In genomic region chr1:23351756-23352155, GRCm38 (mm10) we compare ENCODE assay signal across 18 mouse cellular contexts. TPM values are rescaled to one million over a fixed set of nuclear protein-coding genes. Genes with fewer than 3 reads are reported as not detected.
DNase-seq lines count a peak whose midpoint lies in the region; ATAC-seq and TF ChIP-seq lines count a peak whose summit lies in the region.
"Had no signal": no experiment of that assay in that cellular context is flagged by ENCODE, and none has a peak within 500 bp of the region (broad histone marks: within the 10 kb centered on the region; RNA-seq: fewer than 3 reads in every experiment).

No protein-coding gene starts in this region.

- no peak overlapping the region for H3K4me3 ChIP-seq in heart, embryonic 12.5 days
- no peak overlapping the region for H3K4me3 ChIP-seq in midbrain, embryonic 14.5 days (replicated peaks; ENCODE audit: low read depth, low read length)
- H3K4me3 ChIP-seq in midbrain, embryonic 10.5 days = no peak overlapping the region
- no peak overlapping the region for H3K4me3 ChIP-seq in kidney, adult 2 months (ENCODE audit: insufficient read depth, low read depth, low read length)
- H3K4me3 ChIP-seq: liver, embryonic 15.5 days; midbrain, embryonic 12.5 days; neural tube, embryonic 13.5 days had no signal

- H3K4me2 ChIP-seq in heart, embryonic 12.5 days = no peak overlapping the region
- no peak overlapping the region for H3K4me2 ChIP-seq in midbrain, embryonic 14.5 days (ENCODE audit: low read length)
- H3K4me2 ChIP-seq: liver, embryonic 15.5 days; midbrain, embryonic 12.5 days; neural tube, embryonic 13.5 days had no signal

- H3K36me3 ChIP-seq in heart, embryonic 12.5 days = no peaks in the 10 kb centered on the region
- H3K36me3 ChIP-seq in midbrain, embryonic 14.5 days (ENCODE audit: control insufficient read depth, insufficient read depth, low read length) = no peaks in the 10 kb centered on the region
- H3K36me3 ChIP-seq in midbrain, embryonic 10.5 days = no peaks in the 10 kb centered on the region
- H3K36me3 ChIP-seq in kidney, adult 2 months (ENCODE audit: control insufficient read depth, insufficient read depth, low read length) = no peaks in the 10 kb centered on the region
- H3K36me3 ChIP-seq: liver, embryonic 15.5 days; midbrain, embryonic 12.5 days; neural tube, embryonic 13.5 days had no signal

- H3K9me3 ChIP-seq in heart, embryonic 12.5 days (replicated peaks) = no peaks in the 10 kb centered on the region
- H3K9me3 ChIP-seq in midbrain, embryonic 14.5 days (ENCODE audit: control insufficient read depth, low read length) = no peaks in the 10 kb centered on the region
- no peaks in the 10 kb centered on the region for H3K9me3 ChIP-seq in midbrain, embryonic 10.5 days (replicated peaks)
- H3K9me3 ChIP-seq: liver, embryonic 15.5 days; midbrain, embryonic 12.5 days; neural tube, embryonic 13.5 days had no signal

- 77% methylated on average over 4 of the region's 4 CpGs for WGBS in heart, embryonic 12.5 days
- WGBS in midbrain, embryonic 14.5 days = 84% methylated on average over 4 of the region's 4 CpGs
- WGBS in midbrain, embryonic 10.5 days = 83% methylated on average over 4 of the region's 4 CpGs
- 65% methylated on average over 4 of the region's 4 CpGs for WGBS in kidney, adult 2 months

- no peak for TF ChIP-seq CTCF in kidney, adult 2 months (conservative IDR thresholded peaks at IDR 0.05; ENCODE audit: insufficient read depth, insufficient read length, low read depth, low read length)

- ATAC-seq in heart, embryonic 12.5 days (ENCODE audit: insufficient number of reproducible peaks, low FRiP score) = no peak
- no peak for ATAC-seq in midbrain, embryonic 14.5 days (ENCODE audit: low FRiP score, low TSS enrichment)

- H3K9ac ChIP-seq in heart, embryonic 12.5 days = no peak overlapping the region
- no peak overlapping the region for H3K9ac ChIP-seq in midbrain, embryonic 14.5 days (replicated peaks; ENCODE audit: low read length)
- H3K9ac ChIP-seq: liver, embryonic 15.5 days; midbrain, embryonic 12.5 days; neural tube, embryonic 13.5 days had no signal

- no peak for TF ChIP-seq POLR2A in kidney, adult 2 months (IDR thresholded peaks at IDR 0.05; ENCODE audit: low read depth, low read length)

- DNase-seq in heart, adult 11 months = peak; percentile 88
- peak; percentile 24 for DNase-seq in midbrain, embryonic 14.5 days
- no peak for DNase-seq in midbrain, embryonic 10.5 days (ENCODE audit: low spot score)
- peak; percentile 90 to 92 for DNase-seq in cerebellum, postnatal 10 days
- peak; percentile 30 for DNase-seq in heart, postnatal 4 days
- no peak for DNase-seq in spleen, adult 18-20 months
- no peak for DNase-seq in kidney, adult 2 months
- DNase-seq: adrenal gland, adult 8-10 months; B cell, adult 2 months; kidney, adult 11 months; kidney, postnatal 25 days; lung, postnatal 36 days; thymus, postnatal 4 days had no signal

- H3K27ac ChIP-seq in heart, embryonic 12.5 days (ENCODE audit: poor library complexity, severe bottlenecking) = no peak overlapping the region
- no peak overlapping the region for H3K27ac ChIP-seq in midbrain, embryonic 14.5 days (replicated peaks; ENCODE audit: low read depth, low read length)
- H3K27ac ChIP-seq in midbrain, embryonic 10.5 days (replicated peaks) = no peak overlapping the region
- H3K27ac ChIP-seq in kidney, adult 2 months (ENCODE audit: insufficient read depth, low read depth, low read length) = no peak overlapping the region
- H3K27ac ChIP-seq: liver, embryonic 15.5 days; midbrain, embryonic 12.5 days; neural tube, embryonic 13.5 days; stomach, postnatal 0 days had no signal

- H3K27me3 ChIP-seq in heart, embryonic 12.5 days (replicated peaks) = no peaks in the 10 kb centered on the region
- no peaks in the 10 kb centered on the region for H3K27me3 ChIP-seq in midbrain, embryonic 14.5 days (ENCODE audit: control insufficient read depth, insufficient read depth, low read length)
- no peaks in the 10 kb centered on the region for H3K27me3 ChIP-seq in midbrain, embryonic 10.5 days (ENCODE audit: low read depth, poor library complexity, severe bottlenecking)
- H3K27me3 ChIP-seq in kidney, adult 2 months (replicated peaks; ENCODE audit: control insufficient read depth, insufficient read depth, low read length) = no peaks in the 10 kb centered on the region
- H3K27me3 ChIP-seq: liver, embryonic 15.5 days; midbrain, embryonic 12.5 days; neural tube, embryonic 13.5 days had no signal

- H3K4me1 ChIP-seq in heart, embryonic 12.5 days (replicated peaks) = no peaks in the 10 kb centered on the region
- no peaks in the 10 kb centered on the region for H3K4me1 ChIP-seq in midbrain, embryonic 14.5 days (ENCODE audit: control insufficient read depth, insufficient read depth, low read length)
- no peaks in the 10 kb centered on the region for H3K4me1 ChIP-seq in midbrain, embryonic 10.5 days
- no peaks in the 10 kb centered on the region for H3K4me1 ChIP-seq in kidney, adult 2 months (ENCODE audit: control insufficient read depth, insufficient read depth, low read length)
- H3K4me1 ChIP-seq: liver, embryonic 15.5 days; midbrain, embryonic 12.5 days; neural tube, embryonic 13.5 days had no signal

RNA-seq across cellular contexts. Expression of gene Ogfrl1, which starts 45.8 kb away (rescaled TPM):
- 14.8 TPM in 2 replicates for polyA plus RNA-seq in heart, embryonic 12.5 days (2016; fragmentation: Nextera tagmentation; extraction: Ambion mirVana)
- polyA plus RNA-seq in midbrain, embryonic 14.5 days (2014; fragmentation: Nextera tagmentation; extraction: Ambion mirVana) = 12.2 and 15.7 TPM in 2 replicates
- polyA plus RNA-seq in midbrain, embryonic 10.5 days (2016; fragmentation: Nextera tagmentation; extraction: Ambion mirVana) = 3.4 and 4.2 TPM in 2 replicates
- 10 to 100 TPM; 13.6 to 14.1 TPM for total RNA-seq in heart, postnatal 4 days (2021)
- 5.0 and 5.2 TPM in 2 replicates for polyA plus RNA-seq in kidney, adult 2 months (2012; rRNA removed)

Comparison
In these comparisons a context has a peak if more than half of its experiments do, and no peak if none do; other contexts are left out.
1. DNase-seq: peak in heart, adult 11 months (single experiment), midbrain, embryonic 14.5 days (single experiment), cerebellum, postnatal 10 days (2 of 2) and heart, postnatal 4 days (single experiment); none in midbrain, embryonic 10.5 days (single experiment), spleen, adult 18-20 months (0 of 2) and kidney, adult 2 months (single experiment).